Mouse (Mus musculus): ENCODE measurements around the gene Gm20458.

- TF ChIP-seq CTCF (IDR thresholded peaks at IDR 0.05; ENCODE audit: low read depth, low read length) (no peak), POLR2A (IDR thresholded peaks at IDR 0.05; ENCODE audit: extremely low read depth, insufficient read depth, low read length) (no peak)
These were observed 55.8 kb downstream of the Gm20458 start for GRCm38 (mm10) chr2:164516592-164516991.
